Mouse (Mus musculus): Measurements from ENCODE around the gene Npepps. TPM values are rescaled to one million over a fixed set of nuclear protein-coding genes. Genes with fewer than 3 reads are reported as not detected.

The Npepps gene
- polyA plus RNA-seq, 1 experiment from 2014 or later: 80.9 TPM

DNA sequence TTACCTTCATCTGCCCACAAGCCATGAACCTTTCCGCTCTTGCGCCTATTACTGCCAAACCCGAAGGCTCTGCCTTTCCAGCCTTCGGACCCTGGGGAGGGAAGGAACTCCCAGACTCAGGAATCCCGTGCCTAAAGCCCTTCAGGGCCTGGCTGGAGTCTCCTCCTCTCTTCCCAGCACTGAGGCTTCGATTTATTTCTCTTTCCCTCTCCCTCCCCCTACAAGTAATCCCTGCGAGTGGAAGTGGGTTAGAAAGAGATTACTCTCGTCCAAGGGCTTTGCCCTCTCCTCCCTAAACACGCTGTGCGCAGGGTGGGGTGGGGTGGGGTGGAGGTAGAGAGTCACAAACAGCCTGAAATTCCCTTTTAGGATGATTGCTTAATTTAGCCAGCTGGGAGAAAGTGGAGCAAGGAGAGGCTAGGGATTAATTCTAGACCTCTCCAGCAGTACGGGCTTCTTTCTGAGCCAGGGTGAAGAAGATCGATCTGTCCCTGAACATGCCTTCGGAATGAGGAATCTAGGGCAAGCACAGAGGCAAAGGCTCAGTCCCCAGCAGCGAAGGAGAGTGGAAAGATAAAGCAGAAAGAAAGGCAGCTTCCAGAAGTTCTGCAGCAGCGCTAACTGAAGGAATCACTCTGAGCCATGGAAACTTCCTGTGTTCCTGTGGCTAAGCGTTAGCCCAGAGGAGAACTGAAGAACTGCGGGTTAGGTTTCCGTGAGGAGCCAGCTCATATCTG, 30.6 kb upstream of the Npepps start:
- H3K4me2 ChIP-seq (replicated peaks; ENCODE audit: low read depth, low read length): peak overlapping the region; percentile 56
- peak overlapping the region; percentile 68 for H3K9ac ChIP-seq (replicated peaks; ENCODE audit: low read length)
- WGBS: 4% methylated on average over 18 of the region's 18 CpGs
- H3K4me1 ChIP-seq (ENCODE audit: insufficient read depth, low read length): peaks cover 24% of the 10 kb centered on the region
- no peak for ATAC-seq (ENCODE audit: low FRiP score, low TSS enrichment)
- no peaks in the 10 kb centered on the region for H3K36me3 ChIP-seq (ENCODE audit: insufficient read depth, low read length)
- peak overlapping the region; percentile 65; the same call in 1 of the 2 replicates for H3K27ac ChIP-seq (ENCODE audit: low read length)
- H3K9me3 ChIP-seq (ENCODE audit: low read length): no peaks in the 10 kb centered on the region
- H3K4me3 ChIP-seq (ENCODE audit: low read length): peak overlapping the region; percentile 38
- H3K27me3 ChIP-seq (ENCODE audit: insufficient read depth, low read length): no peaks in the 10 kb centered on the region

DNA sequence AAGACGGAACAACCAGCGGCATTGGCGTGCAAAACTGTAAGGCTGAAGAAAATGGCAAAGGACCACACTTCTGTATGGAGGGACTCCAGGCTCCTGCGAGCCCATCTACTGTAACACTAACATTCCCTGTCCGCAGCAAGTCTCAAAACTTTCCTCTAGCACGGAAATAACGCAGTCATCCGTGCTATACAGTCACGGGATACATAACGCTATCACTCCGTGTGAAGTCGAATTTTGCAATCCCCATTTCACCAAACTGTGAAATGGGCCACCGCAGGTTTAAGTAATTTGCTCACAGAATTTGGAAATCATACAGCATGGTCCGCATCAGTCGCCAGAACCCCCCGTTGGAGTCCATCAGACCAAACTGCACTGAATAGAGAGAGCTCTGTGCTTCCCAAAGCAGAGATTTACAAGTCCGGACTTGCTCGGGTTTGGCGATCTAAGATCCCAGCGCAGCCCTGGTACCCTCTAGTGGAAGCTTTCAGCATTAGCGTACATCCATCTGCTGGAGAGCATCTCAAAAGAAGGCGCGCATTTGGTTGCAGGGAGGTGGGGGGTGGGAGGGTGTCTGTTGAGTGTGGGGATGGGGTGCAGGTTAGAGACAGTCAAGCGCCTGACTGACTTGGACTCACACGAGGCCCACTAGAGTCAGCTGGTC, 29.6 kb upstream of the Npepps start:
- peak overlapping the region; percentile 48 for H3K9ac ChIP-seq (replicated peaks; ENCODE audit: low read length)
- no peaks in the 10 kb centered on the region for H3K9me3 ChIP-seq (ENCODE audit: low read length)
- H3K27ac ChIP-seq (ENCODE audit: low read length): no peak overlapping the region
- no peaks in the 10 kb centered on the region for H3K36me3 ChIP-seq (ENCODE audit: insufficient read depth, low read length)
- peaks cover 22% of the 10 kb centered on the region for H3K4me1 ChIP-seq (ENCODE audit: insufficient read depth, low read length)
- ATAC-seq (ENCODE audit: low FRiP score, low TSS enrichment): peak; percentile 90
- under 1% methylated on average over 25 of the region's 25 CpGs for WGBS
- H3K4me3 ChIP-seq (ENCODE audit: low read length): peak overlapping the region; percentile 38
- H3K27me3 ChIP-seq (ENCODE audit: insufficient read depth, low read length): no peaks in the 10 kb centered on the region
- peak overlapping the region; percentile 56 for H3K4me2 ChIP-seq (replicated peaks; ENCODE audit: low read depth, low read length)

GRCm38 (mm10) chr11:97309451-97309836, 29.0 kb upstream of the Npepps start:
- Histone ChIP-seq H3K27me3 (ENCODE audit: insufficient read depth, low read length) (no peaks in the 10 kb centered on the region), H3K4me1 (ENCODE audit: insufficient read depth, low read length) (peaks cover 22% of the 10 kb centered on the region), H3K4me3 (ENCODE audit: low read length) (peak overlapping the region; percentile 38), H3K36me3 (ENCODE audit: insufficient read depth, low read length) (no peaks in the 10 kb centered on the region), H3K9me3 (ENCODE audit: low read length) (no peaks in the 10 kb centered on the region), H3K4me2 (replicated peaks; ENCODE audit: low read depth, low read length) (peak overlapping the region; percentile 56), H3K27ac (ENCODE audit: low read length) (no peak overlapping the region), H3K9ac (replicated peaks; ENCODE audit: low read length) (peak overlapping the region; percentile 48)
- 0 out of 2 replicates have a peak, but pooled peaks have one; percentile 43 for ATAC-seq (ENCODE audit: low FRiP score, low TSS enrichment)
- 4% methylated on average over 9 of the region's 9 CpGs for WGBS

GRCm38 (mm10) chr11:97308806-97309450, 28.5 kb upstream of the Npepps start:
- H3K36me3 ChIP-seq (ENCODE audit: insufficient read depth, low read length): no peaks in the 10 kb centered on the region
- no peak for ATAC-seq (ENCODE audit: low FRiP score, low TSS enrichment)
- H3K9ac ChIP-seq (replicated peaks; ENCODE audit: low read length): peak overlapping the region; percentile 48
- H3K9me3 ChIP-seq (ENCODE audit: low read length): no peaks in the 10 kb centered on the region
- peak overlapping the region; percentile 56 for H3K4me2 ChIP-seq (replicated peaks; ENCODE audit: low read depth, low read length)
- WGBS: 42% methylated on average over 3 of the region's 3 CpGs
- H3K27me3 ChIP-seq (ENCODE audit: insufficient read depth, low read length): no peaks in the 10 kb centered on the region
- H3K27ac ChIP-seq (ENCODE audit: low read length): no peak overlapping the region
- H3K4me3 ChIP-seq (ENCODE audit: low read length): peak overlapping the region; percentile 38
- peaks cover 22% of the 10 kb centered on the region for H3K4me1 ChIP-seq (ENCODE audit: insufficient read depth, low read length)

GRCm38 (mm10) chr11:97307294-97308069, 27.0 kb upstream of the Npepps start:
- H3K4me3 ChIP-seq (ENCODE audit: low read length): no peak overlapping the region
- H3K9me3 ChIP-seq (ENCODE audit: low read length): no peaks in the 10 kb centered on the region
- no peaks in the 10 kb centered on the region for H3K27me3 ChIP-seq (ENCODE audit: insufficient read depth, low read length)
- H3K9ac ChIP-seq (replicated peaks; ENCODE audit: low read length): no peak overlapping the region
- peaks cover 22% of the 10 kb centered on the region for H3K4me1 ChIP-seq (ENCODE audit: insufficient read depth, low read length)
- 93% methylated on average over 11 of the region's 11 CpGs for WGBS
- no peaks in the 10 kb centered on the region for H3K36me3 ChIP-seq (ENCODE audit: insufficient read depth, low read length)
- H3K27ac ChIP-seq (ENCODE audit: low read length): no peak overlapping the region
- no peak overlapping the region for H3K4me2 ChIP-seq (replicated peaks; ENCODE audit: low read depth, low read length)
- no peak for ATAC-seq (ENCODE audit: low FRiP score, low TSS enrichment)

DNA sequence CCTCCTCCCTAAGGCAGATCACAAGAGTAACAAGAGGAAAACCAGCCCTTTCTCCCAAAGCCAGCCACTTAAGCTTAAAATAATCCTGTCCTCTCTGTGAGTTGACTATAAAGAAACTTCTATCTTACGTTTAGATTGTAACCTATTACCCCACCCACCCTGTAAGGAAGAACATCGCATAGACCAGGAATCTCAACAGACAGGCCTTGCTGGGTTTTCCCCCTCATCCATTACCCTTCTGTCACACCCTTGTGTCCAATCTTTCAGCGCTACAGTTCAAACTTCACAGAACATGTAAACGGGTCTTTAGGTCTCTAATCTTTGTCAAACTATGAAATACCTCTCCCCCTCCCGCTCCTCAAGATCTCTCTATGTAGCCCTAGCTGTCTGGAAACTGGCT, 24.2 kb upstream of the Npepps start:
- Histone ChIP-seq H3K27ac (ENCODE audit: low read length) (no peak overlapping the region), H3K9ac (replicated peaks; ENCODE audit: low read length) (no peak overlapping the region), H3K36me3 (ENCODE audit: insufficient read depth, low read length) (no peaks in the 10 kb centered on the region), H3K27me3 (ENCODE audit: insufficient read depth, low read length) (no peaks in the 10 kb centered on the region), H3K4me2 (replicated peaks; ENCODE audit: low read depth, low read length) (no peak overlapping the region), H3K4me3 (ENCODE audit: low read length) (no peak overlapping the region), H3K9me3 (ENCODE audit: low read length) (no peaks in the 10 kb centered on the region), H3K4me1 (ENCODE audit: insufficient read depth, low read length) (peaks cover 9% of the 10 kb centered on the region)
- no peak for ATAC-seq (ENCODE audit: low FRiP score, low TSS enrichment)
- WGBS: 60% methylated on average over 5 of the region's 5 CpGs

- WGBS: 30% methylated on average over 7 of the region's 7 CpGs
- Histone ChIP-seq H3K4me3 (ENCODE audit: low read length) (no peak overlapping the region), H3K4me2 (replicated peaks; ENCODE audit: low read depth, low read length) (no peak overlapping the region), H3K9ac (replicated peaks; ENCODE audit: low read length) (no peak overlapping the region), H3K9me3 (ENCODE audit: low read length) (no peaks in the 10 kb centered on the region), H3K27ac (ENCODE audit: low read length) (peak overlapping the region; percentile 18; the same call in 1 of the 2 replicates), H3K27me3 (ENCODE audit: insufficient read depth, low read length) (no peaks in the 10 kb centered on the region), H3K36me3 (ENCODE audit: insufficient read depth, low read length) (no peaks in the 10 kb centered on the region), H3K4me1 (ENCODE audit: insufficient read depth, low read length) (peaks cover 4% of the 10 kb centered on the region; the same call in 1 of the 2 replicates)
- no peak for ATAC-seq (ENCODE audit: low FRiP score, low TSS enrichment)
Observed at GRCm38 (mm10) chr11:97302231-97302781, 21.9 kb upstream of the Npepps start.

DNA sequence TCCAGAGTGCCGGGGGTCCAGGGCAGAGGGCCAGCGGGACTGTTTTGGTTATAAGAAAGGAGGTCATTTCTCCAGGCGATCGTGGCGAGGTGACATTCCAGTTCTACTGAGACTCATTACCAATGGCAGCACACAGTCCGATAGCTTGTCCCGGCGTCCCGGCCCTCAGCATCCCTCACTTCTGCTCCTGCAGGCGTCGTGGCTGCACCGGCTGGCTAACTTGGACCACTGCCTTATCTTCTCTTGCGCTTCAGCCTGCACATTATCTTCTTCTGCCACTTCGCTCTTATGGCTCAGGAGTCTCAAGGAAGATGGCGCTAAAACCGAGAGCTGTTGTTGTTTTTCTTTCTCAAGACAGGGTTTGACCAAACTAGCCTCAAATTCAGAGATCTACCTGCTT, 21.0 kb upstream of the Npepps start:
- ATAC-seq (ENCODE audit: low FRiP score, low TSS enrichment): no peak
- 86% methylated on average over 16 of the region's 16 CpGs for whole genome bisulfite sequencing
- Histone ChIP-seq H3K9ac (replicated peaks; ENCODE audit: low read length) (no peak overlapping the region), H3K9me3 (ENCODE audit: low read length) (no peaks in the 10 kb centered on the region), H3K36me3 (ENCODE audit: insufficient read depth, low read length) (no peaks in the 10 kb centered on the region), H3K4me3 (ENCODE audit: low read length) (no peak overlapping the region), H3K4me2 (replicated peaks; ENCODE audit: low read depth, low read length) (no peak overlapping the region), H3K27ac (ENCODE audit: low read length) (no peak overlapping the region), H3K27me3 (ENCODE audit: insufficient read depth, low read length) (no peaks in the 10 kb centered on the region), H3K4me1 (ENCODE audit: insufficient read depth, low read length) (peaks cover 4% of the 10 kb centered on the region; the same call in 1 of the 2 replicates)

DNA sequence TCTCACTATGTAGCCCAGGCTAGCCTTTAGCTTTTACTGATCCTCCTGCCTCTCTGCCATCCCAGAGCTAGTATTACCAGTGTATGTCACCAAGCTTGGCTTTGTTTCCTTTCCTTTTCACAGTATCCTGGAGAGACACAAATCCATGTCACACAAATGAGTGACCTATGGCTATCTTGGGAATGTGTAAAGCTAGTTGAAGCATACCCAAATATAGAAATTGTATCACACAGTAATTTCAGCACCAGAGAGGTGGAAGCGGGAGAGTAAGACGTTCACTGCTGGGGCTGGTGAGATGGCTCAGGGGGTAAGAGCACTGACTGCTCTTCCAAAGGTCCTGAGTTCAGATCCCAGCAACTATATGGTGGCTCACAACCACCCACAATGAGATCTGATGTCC, 19.5 kb upstream of the Npepps start:
- Histone ChIP-seq H3K27ac (ENCODE audit: low read length) (no peak overlapping the region), H3K36me3 (ENCODE audit: insufficient read depth, low read length) (no peaks in the 10 kb centered on the region), H3K4me1 (ENCODE audit: insufficient read depth, low read length) (peaks cover 4% of the 10 kb centered on the region; the same call in 1 of the 2 replicates), H3K9ac (replicated peaks; ENCODE audit: low read length) (no peak overlapping the region), H3K4me2 (replicated peaks; ENCODE audit: low read depth, low read length) (no peak overlapping the region), H3K27me3 (ENCODE audit: insufficient read depth, low read length) (no peaks in the 10 kb centered on the region), H3K9me3 (ENCODE audit: low read length) (no peaks in the 10 kb centered on the region), H3K4me3 (ENCODE audit: low read length) (no peak overlapping the region)
- WGBS: 93% methylated on average over 2 of the region's 2 CpGs
- ATAC-seq (ENCODE audit: low FRiP score, low TSS enrichment): no peak
